Mouse (Mus musculus) liver, adult 2 months (tissue): ENCODE results near the gene Gpr161.

ENCODE experiments used
- CTCF ChIP-seq: fragments of 200-500 bp; IDR thresholded peaks from 2 replicates; pipeline ENCODE4 v1.5.1; 2011; ENCODE audit warnings: low read depth, low read length, control low read depth
- POLR2A ChIP-seq: fragments of 200-500 bp; IDR thresholded peaks from 2 replicates; pipeline ENCODE4 v1.6.1; 2011; ENCODE audit warnings: low read length, control low read depth; ENCODE audit not compliant: insufficient read depth; ENCODE audit errors: extremely low read depth

DNA sequence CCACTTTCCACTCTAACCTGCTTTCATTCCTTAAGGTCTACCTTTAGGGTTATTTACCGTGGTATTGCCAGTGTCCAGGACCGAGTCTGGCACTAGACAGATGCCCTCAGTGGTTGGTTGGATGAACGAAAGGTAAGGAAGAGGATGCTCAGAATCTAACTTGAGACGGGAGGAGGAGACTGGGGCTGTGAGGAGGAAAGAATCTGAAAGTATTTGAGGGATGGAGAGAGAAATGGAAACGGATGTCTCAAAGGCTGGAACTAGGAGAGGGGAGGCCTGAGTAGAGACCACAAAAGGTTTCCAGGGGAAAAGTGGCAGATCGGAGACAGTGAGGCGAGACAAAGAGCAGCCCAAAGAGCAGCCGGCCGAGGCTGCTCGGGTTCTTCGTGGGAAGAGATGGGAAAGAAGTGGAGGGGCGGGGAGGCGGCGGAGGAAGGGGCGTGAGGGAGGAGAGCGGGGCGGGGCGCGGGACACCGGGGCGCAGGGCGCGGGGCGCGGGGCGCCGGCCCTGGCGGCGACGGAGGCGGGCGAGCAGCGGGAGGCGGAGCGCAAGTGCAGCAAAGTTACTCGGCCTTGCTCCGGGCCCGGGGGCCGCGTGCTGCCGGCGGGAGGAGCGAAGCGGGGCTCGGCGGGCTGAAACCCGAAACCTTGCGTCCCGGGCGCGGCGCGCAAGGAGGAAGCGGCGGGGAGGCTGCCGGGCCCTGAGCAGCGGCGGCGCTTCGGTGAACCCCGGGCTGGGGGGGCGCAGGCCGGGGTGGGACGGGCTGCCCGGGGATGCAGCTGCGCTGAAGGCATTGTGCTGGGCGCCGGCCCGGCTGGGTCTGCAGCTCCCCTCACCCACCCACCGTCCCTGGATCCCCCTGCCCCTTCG is 14.0 kb upstream of the Gpr161 start:
- TF ChIP-seq POLR2A: no peak
- TF ChIP-seq CTCF: no peak
